Mouse (Mus musculus) forebrain, embryonic 14.5 days (tissue): ENCODE measurements around the gene Cacybp. TPM values are rescaled to one million over a fixed set of nuclear protein-coding genes. Genes with fewer than 3 reads are reported as not detected.

ENCODE experiments used
- ATAC-seq: fragments of 200-750 bp; cut with Nextera tagmentation; 2 replicates; pipeline ENCODE4 v1.8.0; 2017; ENCODE audit warnings: mild to moderate bottlenecking, moderate library complexity
- DNase-seq: peaks from one replicate; pipeline ENCODE4 v3.0.0-alpha.2; 2015; ENCODE audit warnings: low spot score
- H3K27ac ChIP-seq: fragments of 300-500 bp; sonication (generic); 2 replicates; pipeline ENCODE4 v1.5.1; 2014; ENCODE audit warnings: low read depth, mild to moderate bottlenecking, control low read depth, low read length, moderate library complexity
- H3K27me3 ChIP-seq: fragments of 300-500 bp; sonication (generic); replicated peaks from 2 replicates; pipeline ENCODE4 v1.6.1; 2014; ENCODE audit warnings: low read length, control low read depth, mixed read lengths; ENCODE audit not compliant: control insufficient read depth, insufficient read depth
- H3K36me3 ChIP-seq: fragments of 300-500 bp; sonication (generic); 2 replicates; pipeline ENCODE4 v1.6.1; 2014; ENCODE audit warnings: low read length, control low read depth; ENCODE audit not compliant: control insufficient read depth, insufficient read depth
- H3K4me1 ChIP-seq: fragments of 300-500 bp; sonication (generic); 2 replicates; pipeline ENCODE4 v1.6.1; 2014; ENCODE audit warnings: antibody characterized with exemption, low read length, control low read depth; ENCODE audit not compliant: control insufficient read depth, insufficient read depth
- H3K4me2 ChIP-seq: fragments of 300-500 bp; sonication (generic); 2 replicates; pipeline ENCODE4 v1.6.1; 2014; ENCODE audit warnings: mild to moderate bottlenecking, control low read depth, low read length
- H3K4me3 ChIP-seq: fragments of 300-500 bp; sonication (generic); 2 replicates; pipeline ENCODE4 v1.5.1; 2014; ENCODE audit warnings: low read depth, low read length, control low read depth
- H3K9ac ChIP-seq: fragments of 300-500 bp; sonication (generic); 2 replicates; pipeline ENCODE4 v1.6.1; 2014; ENCODE audit warnings: mild to moderate bottlenecking, low read length, control low read depth, moderate library complexity
- H3K9me3 ChIP-seq: fragments of 300-500 bp; sonication (generic); replicated peaks from 2 replicates; pipeline ENCODE4 v1.6.1; 2016; ENCODE audit warnings: low read length, control low read depth, mixed read lengths; ENCODE audit not compliant: control insufficient read depth
- WGBS: fragments of 180-500 bp; shearing (Covaris S2); extraction: QIAGEN DNeasy Blood & Tissue Kit; methylation state at CpG from one replicate; pipeline ENCODE4 v1.1.7; 2014; 5-methylcytosine and 5-hydroxymethylcytosine counted together
- polyA plus RNA-seq: library from polyadenylated mRNA; unstranded; fragments of >200 nt; fragmentation: Nextera tagmentation; extraction: Ambion mirVana; gene quantifications from 2 replicates; pipeline ENCODE4 v1.2.1, GENCODE M21; 2014

Cacybp gene
- polyA plus RNA-seq, 1 experiment from 2014 or later = 325 TPM

- peak; percentile 57 for ATAC-seq
- 36% methylated on average over 3 of the region's 3 CpGs for WGBS
Measured at GRCm38 (mm10) chr1:160232113-160232512, 19.4 kb upstream of the Cacybp start.

GRCm38 (mm10) chr1:160231013-160231412, 18.3 kb upstream of the Cacybp start:
- DNase-seq = peak; percentile 84
- ATAC-seq = no peak
- no peak overlapping the region for H3K9ac ChIP-seq
- H3K9me3 ChIP-seq = no peaks in the 10 kb centered on the region
- H3K36me3 ChIP-seq = no peaks in the 10 kb centered on the region
- H3K27ac ChIP-seq = no peak overlapping the region
- H3K4me2 ChIP-seq = no peak overlapping the region
- no peaks in the 10 kb centered on the region for H3K27me3 ChIP-seq
- no peak overlapping the region for H3K4me3 ChIP-seq
- no peaks in the 10 kb centered on the region for H3K4me1 ChIP-seq
- WGBS = 61% methylated on average over 4 of the region's 4 CpGs

More at GRCm38 (mm10) chr1:160232113-160232512, 19.4 kb upstream of the Cacybp start:
- Histone ChIP-seq H3K27me3 (no peaks in the 10 kb centered on the region), H3K9me3 (no peaks in the 10 kb centered on the region), H3K9ac (no peak overlapping the region), H3K4me3 (no peak overlapping the region), H3K36me3 (no peaks in the 10 kb centered on the region), H3K27ac (no peak overlapping the region), H3K4me1 (no peaks in the 10 kb centered on the region), H3K4me2 (no peak overlapping the region)
- peak; percentile 45 for DNase-seq

GRCm38 (mm10) chr1:160227850-160228249, 15.2 kb upstream of the Cacybp start:
- ATAC-seq = no peak

GRCm38 (mm10) chr1:160227196-160227595, 14.5 kb upstream of the Cacybp start:
- no peaks in the 10 kb centered on the region for H3K4me1 ChIP-seq
- H3K36me3 ChIP-seq = 0 out of 2 replicates have a peak, but pooled peaks cover 4% of the 10 kb centered on the region
- no peak for DNase-seq
- H3K27me3 ChIP-seq = no peaks in the 10 kb centered on the region
- H3K9me3 ChIP-seq = no peaks in the 10 kb centered on the region
- H3K4me2 ChIP-seq = no peak overlapping the region
- H3K27ac ChIP-seq = no peak overlapping the region
- H3K4me3 ChIP-seq = no peak overlapping the region
- 91% methylated on average over 4 of the region's 4 CpGs for WGBS
- no peak for ATAC-seq
- no peak overlapping the region for H3K9ac ChIP-seq

More at GRCm38 (mm10) chr1:160227850-160228249, 15.2 kb upstream of the Cacybp start:
- DNase-seq = no peak
- H3K9me3 ChIP-seq = no peaks in the 10 kb centered on the region
- H3K4me3 ChIP-seq = no peak overlapping the region
- 0 out of 2 replicates have a peak, but pooled peaks cover 4% of the 10 kb centered on the region for H3K36me3 ChIP-seq
- H3K9ac ChIP-seq = no peak overlapping the region
- no peak overlapping the region for H3K27ac ChIP-seq
- no peaks in the 10 kb centered on the region for H3K27me3 ChIP-seq
- H3K4me1 ChIP-seq = no peaks in the 10 kb centered on the region
- no peak overlapping the region for H3K4me2 ChIP-seq

GRCm38 (mm10) chr1:160224093-160224492, 11.4 kb upstream of the Cacybp start:
- Histone ChIP-seq H3K9me3 (no peaks in the 10 kb centered on the region), H3K4me1 (no peaks in the 10 kb centered on the region), H3K9ac (no peak overlapping the region), H3K36me3 (0 out of 2 replicates have a peak, but pooled peaks cover 4% of the 10 kb centered on the region), H3K4me3 (no peak overlapping the region), H3K27ac (no peak overlapping the region), H3K4me2 (no peak overlapping the region), H3K27me3 (no peaks in the 10 kb centered on the region)
- no peak for DNase-seq
- 88% methylated on average over 2 of the region's 2 CpGs for WGBS
- no peak for ATAC-seq

GRCm38 (mm10) chr1:160217898-160218297, 5.2 kb upstream of the Cacybp start:
- no peak overlapping the region for H3K27ac ChIP-seq
- H3K4me1 ChIP-seq = 0 out of 2 replicates have a peak, but pooled peaks cover 3% of the 10 kb centered on the region
- no peak overlapping the region for H3K4me2 ChIP-seq
- ATAC-seq = no peak
- 84% methylated on average over 3 of the region's 3 CpGs for WGBS
- H3K36me3 ChIP-seq = no peaks in the 10 kb centered on the region
- no peak overlapping the region for H3K9ac ChIP-seq
- DNase-seq = no peak
- H3K27me3 ChIP-seq = no peaks in the 10 kb centered on the region
- no peaks in the 10 kb centered on the region for H3K9me3 ChIP-seq
- H3K4me3 ChIP-seq = no peak overlapping the region

- no peak for ATAC-seq
- Histone ChIP-seq H3K4me2 (0 out of 2 replicates have a peak overlapping the region, but pooled peaks have one; percentile 68), H3K27me3 (no peaks in the 10 kb centered on the region), H3K9me3 (no peaks in the 10 kb centered on the region), H3K36me3 (no peaks in the 10 kb centered on the region), H3K27ac (no peak overlapping the region), H3K4me1 (peaks cover 19% of the 10 kb centered on the region), H3K4me3 (no peak overlapping the region), H3K9ac (no peak overlapping the region)
- DNase-seq = no peak
- WGBS = 89% methylated on average over 7 of the region's 7 CpGs
Measured at GRCm38 (mm10) chr1:160214171-160214570, 1.5 kb upstream of the Cacybp start.

GRCm38 (mm10) chr1:160212123-160212691, 468 bp downstream of the Cacybp start:
- peaks cover 22% of the 10 kb centered on the region for H3K4me1 ChIP-seq
- 0% methylated on average over 41 of the region's 45 CpGs for WGBS
- H3K4me2 ChIP-seq = peak overlapping the region; percentile 68
- H3K27ac ChIP-seq = peak overlapping the region; percentile 99
- peak; percentile 53 for DNase-seq
- peak overlapping the region; percentile 90 for H3K9ac ChIP-seq
- peaks cover 8% of the 10 kb centered on the region for H3K36me3 ChIP-seq
- H3K27me3 ChIP-seq = no peaks in the 10 kb centered on the region
- H3K4me3 ChIP-seq = peak overlapping the region; percentile 79
- ATAC-seq = peak; percentile 71
- no peaks in the 10 kb centered on the region for H3K9me3 ChIP-seq

GRCm38 (mm10) chr1:160211597-160212122, 1.0 kb downstream of the Cacybp start:
- no peak for DNase-seq
- Histone ChIP-seq H3K36me3 (peaks cover 14% of the 10 kb centered on the region), H3K4me1 (peaks cover 22% of the 10 kb centered on the region), H3K9me3 (no peaks in the 10 kb centered on the region), H3K9ac (peak overlapping the region; percentile 90), H3K27ac (peak overlapping the region; percentile 99; the same call in 1 of the 2 replicates), H3K4me3 (peak overlapping the region; percentile 79), H3K4me2 (peak overlapping the region; percentile 68), H3K27me3 (no peaks in the 10 kb centered on the region)
- 2% methylated on average over 8 of the region's 8 CpGs for WGBS
- ATAC-seq = no peak
